Mouse (Mus musculus): ENCODE data around the gene Zfp605.
"Not testable (repeated sequence)": the region's sequence is repeated elsewhere in the genome, so short reads cannot be mapped to it uniquely, and the experiment has no call there.

Zfp605 gene

GRCm38 (mm10) chr5:110107581-110108304, 2.1 kb upstream of the Zfp605 start, which contains the start of gene Gtpbp6:
Gene Gtpbp6, minus strand, starts transcription at chr5:110108197.
- peak; percentile 96 for DNase-seq (ENCODE audit: low spot score)

- DNase-seq (ENCODE audit: low spot score): no peak
These were observed 1.6 kb upstream of the Zfp605 start for GRCm38 (mm10) chr5:110108305-110108628.

GRCm38 (mm10) chr5:110122380-110122779, 12.5 kb downstream of the Zfp605 start:
- DNase-seq (ENCODE audit: low spot score): not testable (repeated sequence)

GRCm38 (mm10) chr5:110135293-110136086, 25.6 kb downstream of the Zfp605 start, which contains the start of gene Chfr:
Gene Chfr, plus strand, starts transcription at chr5:110135842.
- DNase-seq (ENCODE audit: low spot score): peak; percentile 98

- DNase-seq (ENCODE audit: low spot score): no peak
These were observed 26.2 kb downstream of the Zfp605 start for GRCm38 (mm10) chr5:110136087-110136464.

GRCm38 (mm10) chr5:110137816-110138215, 27.9 kb downstream of the Zfp605 start:
- no peak for DNase-seq (ENCODE audit: low spot score)

GRCm38 (mm10) chr5:110139325-110139724, 29.4 kb downstream of the Zfp605 start:
- DNase-seq (ENCODE audit: low spot score): no peak

GRCm38 (mm10) chr5:110140424-110140823, 30.5 kb downstream of the Zfp605 start:
- no peak for DNase-seq (ENCODE audit: low spot score)

GRCm38 (mm10) chr5:110142309-110142708, 32.4 kb downstream of the Zfp605 start:
- DNase-seq (ENCODE audit: low spot score): no peak

GRCm38 (mm10) chr5:110143007-110143406, 33.1 kb downstream of the Zfp605 start:
- DNase-seq (ENCODE audit: low spot score): no peak

- no peak for DNase-seq (ENCODE audit: low spot score)
These were observed 59.5 kb downstream of the Zfp605 start for GRCm38 (mm10) chr5:110169374-110169773.

- DNase-seq (ENCODE audit: low spot score): peak; percentile 94
These were observed 66.6 kb downstream of the Zfp605 start, which contains the start of gene Golga3 for GRCm38 (mm10) chr5:110176362-110177020. Gene Golga3, plus strand, starts transcription at chr5:110176701.

GRCm38 (mm10) chr5:110177021-110177420, 67.1 kb downstream of the Zfp605 start:
- DNase-seq (ENCODE audit: low spot score): no peak

GRCm38 (mm10) chr5:110178628-110179027, 68.7 kb downstream of the Zfp605 start:
- no peak for DNase-seq (ENCODE audit: low spot score)

Data from testis, postnatal 14 days (tissue).